Mouse (Mus musculus) gastrocnemius, adult 2 months (tissue): ENCODE results near the gene Eda. TPM values are rescaled to one million over a fixed set of nuclear protein-coding genes. Genes with fewer than 3 reads are reported as not detected.
"Not testable (repeated sequence)": the region's sequence is repeated elsewhere in the genome, so short reads cannot be mapped to it uniquely, and the experiment has no call there.

Experiments
- DNase-seq: peaks from one replicate; pipeline ENCODE4 v3.0.0; 2022
- H3K27ac ChIP-seq: fragments of 200-600 bp; 2 replicates; pipeline ENCODE4 v1.8.1; 2022; ENCODE audit warnings: mild to moderate bottlenecking
- H3K4me3 ChIP-seq: fragments of 200-600 bp; 2 replicates; pipeline ENCODE4 v1.8.1; 2022; ENCODE audit warnings: mild to moderate bottlenecking, moderate library complexity
- CTCF ChIP-seq: fragments of 200-600 bp; IDR thresholded peaks from 2 replicates; pipeline ENCODE4 v1.8.1; 2022; ENCODE audit warnings: antibody characterized with exemption, mild to moderate bottlenecking, moderate library complexity
- intact Hi-C: fragments of 180-260 bp; cut with DNase I; formaldehyde crosslinking; loops from one replicate; pipeline ENCODE4 v1.15.1; 2025
- total RNA-seq, 2 experiments: library from RNA; stranded (reverse); gene quantifications; 2 replicates each; pipeline ENCODE4 v1.2.3; 2021

The Eda gene
- total RNA-seq, 2 experiments from 2014 or later = 2.1 to 2.4 TPM

- no peak for TF ChIP-seq CTCF
- Histone ChIP-seq H3K4me3 (no peak overlapping the region), H3K27ac (no peak overlapping the region)
- intact Hi-C loops = no loop called here
- no peak for DNase-seq
These were observed 338.9 kb downstream of the Eda start for GRCm38 (mm10) chrX:100314172-100314902.

DNA sequence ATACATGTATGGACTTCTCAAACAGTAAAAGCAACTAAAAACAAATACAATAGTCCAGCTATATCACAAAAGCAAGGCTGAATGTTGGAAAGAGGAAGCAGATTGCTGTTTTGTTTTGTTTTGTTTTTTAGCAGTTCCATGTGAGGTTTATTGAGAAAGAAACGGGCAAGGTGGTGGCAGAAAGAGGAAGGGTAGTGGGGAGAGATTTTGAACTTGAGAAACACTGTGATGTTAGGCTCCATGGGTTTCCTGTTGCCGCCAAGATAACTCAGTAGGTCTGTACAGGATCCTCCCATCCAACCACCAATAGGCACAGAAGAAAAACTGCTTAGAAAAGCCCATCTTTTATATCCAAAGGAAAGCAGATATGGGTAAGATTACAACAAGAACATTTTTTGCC lies 365.3 kb downstream of the Eda start:
- H3K4me3 ChIP-seq = no peak overlapping the region
- no peak for TF ChIP-seq CTCF
- intact Hi-C loops = no loop called here
- H3K27ac ChIP-seq = no peak overlapping the region
- DNase-seq = no peak

DNA sequence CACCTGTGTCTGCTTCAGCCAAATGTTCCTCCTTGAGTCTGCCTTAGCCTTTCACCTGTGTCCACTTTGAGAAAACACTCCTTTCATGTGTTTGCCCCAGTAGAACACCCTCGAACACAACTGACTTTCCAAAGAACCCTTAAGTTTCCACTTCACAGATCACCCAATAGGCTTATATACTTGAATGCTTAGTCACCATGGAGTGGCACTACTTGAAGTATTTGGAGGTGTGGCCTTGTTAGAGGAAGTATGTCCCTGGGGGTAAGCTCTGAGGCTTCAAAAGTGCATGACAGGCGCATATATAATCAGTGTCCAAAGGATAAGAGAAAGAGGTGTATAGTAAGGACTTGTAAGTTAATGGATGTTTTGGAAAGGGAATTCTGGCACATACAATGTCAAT lies 369.0 kb downstream of the Eda start:
- TF ChIP-seq CTCF = no peak
- intact Hi-C loops = no loop called here
- DNase-seq = no peak

GRCm38 (mm10) chrX:100356974-100357373 lies 381.6 kb downstream of the Eda start:
- intact Hi-C loops = no loop called here
- H3K4me3 ChIP-seq = no peak overlapping the region
- no peak for TF ChIP-seq CTCF
- DNase-seq = no peak
- H3K27ac ChIP-seq = no peak overlapping the region

More for the DNA sequence above, 369.0 kb downstream of the Eda start:
- H3K4me3 ChIP-seq = no peak overlapping the region
- no peak overlapping the region for H3K27ac ChIP-seq

DNA sequence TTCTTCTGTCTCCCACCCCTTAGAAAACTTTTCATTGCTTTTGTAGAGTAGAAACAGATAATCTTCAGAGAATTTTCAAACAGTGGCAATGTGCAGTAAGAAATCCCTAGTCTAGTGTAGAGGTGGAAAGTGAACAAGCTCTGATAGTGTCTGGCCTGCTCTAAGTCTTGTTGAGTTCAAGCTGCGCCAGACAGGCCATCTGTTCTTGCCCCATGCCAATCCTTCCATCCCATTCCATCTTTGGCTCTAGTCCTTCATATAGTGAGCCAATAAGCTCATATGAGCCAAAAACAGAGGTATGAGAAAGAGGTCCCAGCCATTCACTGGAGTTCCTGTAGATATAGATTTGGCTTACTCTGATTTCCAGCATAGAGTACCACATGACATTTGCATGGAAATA lies 414.5 kb downstream of the Eda start:
- H3K4me3 ChIP-seq = no peak overlapping the region
- TF ChIP-seq CTCF = no peak
- DNase-seq = no peak
- intact Hi-C loops = loop anchor here (5.0 kb wide), 1 partner anchor 1258 kb away; no protein-coding TSS in a partner anchor
- no peak overlapping the region for H3K27ac ChIP-seq

GRCm38 (mm10) chrX:100392304-100392703 lies 416.9 kb downstream of the Eda start:
- no peak overlapping the region for H3K4me3 ChIP-seq
- DNase-seq = peak; percentile 30
- intact Hi-C loops = loop anchor here (5.0 kb wide), 1 partner anchor 1260 kb away; no protein-coding TSS in a partner anchor
- TF ChIP-seq CTCF = peak; percentile 70
- H3K27ac ChIP-seq = no peak overlapping the region

GRCm38 (mm10) chrX:100394223-100394861 lies 418.9 kb downstream of the Eda start:
- Histone ChIP-seq H3K27ac (no peak overlapping the region), H3K4me3 (no peak overlapping the region)
- DNase-seq = no peak
- TF ChIP-seq CTCF = no peak
- intact Hi-C loops = loop anchor here (2.0 to 5.0 kb wide), 2 partner anchors 86 to 1262 kb away; no protein-coding TSS in a partner anchor

DNA sequence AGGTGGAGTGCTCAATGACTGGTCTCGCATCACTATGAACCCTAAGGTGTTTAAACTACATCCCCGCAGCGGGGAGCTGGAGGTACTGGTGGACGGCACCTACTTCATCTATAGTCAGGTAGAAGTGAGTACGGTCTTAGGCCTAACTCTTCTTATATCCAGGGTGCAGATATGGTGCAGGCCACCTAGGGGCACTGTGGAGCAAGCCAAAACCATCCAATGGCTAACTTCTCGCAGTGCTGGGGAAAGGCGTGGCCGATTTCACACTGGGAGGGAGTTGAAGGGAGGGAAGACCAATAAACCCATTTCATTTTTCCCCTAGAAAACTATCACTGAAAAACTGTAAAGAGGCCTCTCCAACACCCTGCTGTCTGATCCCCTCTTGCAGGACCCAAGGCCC lies 419.6 kb downstream of the Eda start:
- intact Hi-C loops = loop anchor here (2.0 kb wide), 1 partner anchor 86 kb away; no protein-coding TSS in a partner anchor
- peak; percentile 18 for DNase-seq
- peak; percentile 56 for TF ChIP-seq CTCF
- Histone ChIP-seq H3K4me3 (no peak overlapping the region), H3K27ac (no peak overlapping the region)

- TF ChIP-seq CTCF = no peak
- H3K4me3 ChIP-seq = no peak overlapping the region
- H3K27ac ChIP-seq = no peak overlapping the region
- intact Hi-C loops = no loop called here
- no peak for DNase-seq
These were observed 425.5 kb downstream of the Eda start for GRCm38 (mm10) chrX:100400900-100401299.

- Histone ChIP-seq H3K4me3 (no peak overlapping the region), H3K27ac (no peak overlapping the region)
- no peak for TF ChIP-seq CTCF
- intact Hi-C loops = no loop called here
- DNase-seq = no peak
These were observed 426.3 kb downstream of the Eda start for GRCm38 (mm10) chrX:100401657-100402056.

DNA sequence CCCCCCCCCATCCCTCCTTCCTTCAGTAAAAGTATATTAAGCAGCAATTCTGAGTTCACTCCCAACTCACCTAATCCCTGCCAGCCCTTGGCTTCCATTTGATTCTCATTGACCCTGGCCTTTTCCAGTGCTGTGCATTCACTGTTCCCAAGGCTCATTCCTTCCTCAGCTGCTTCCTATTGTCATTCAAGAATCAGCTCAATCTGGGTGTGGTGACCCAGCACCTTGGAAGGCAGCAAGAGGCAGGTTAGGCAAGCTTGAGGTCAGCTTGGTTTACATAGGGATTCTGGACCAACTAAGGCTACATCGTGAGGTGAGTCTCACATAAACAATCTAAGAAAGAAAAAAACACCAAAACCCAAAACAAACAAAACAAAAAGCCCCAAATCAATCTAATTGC lies 433.8 kb downstream of the Eda start:
- no peak for TF ChIP-seq CTCF

DNA sequence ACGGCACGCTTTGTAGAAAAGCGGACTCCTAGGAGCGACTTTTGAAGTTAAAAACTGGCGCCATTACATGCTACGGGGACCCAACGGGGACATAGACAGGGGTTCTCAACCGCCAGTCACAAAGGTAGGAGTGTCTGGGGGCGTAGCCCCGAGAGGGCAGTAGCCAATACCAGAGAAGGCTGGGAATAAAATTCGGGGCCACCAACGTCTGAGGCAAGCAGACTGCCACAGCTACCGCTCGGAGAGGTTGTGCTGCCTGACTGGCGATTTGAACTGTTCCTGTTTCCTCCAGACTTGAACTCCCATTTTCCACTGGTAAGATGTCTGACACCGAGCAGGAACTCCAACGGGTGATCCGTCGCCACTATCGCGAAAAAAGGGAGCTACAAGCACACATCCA lies 453.3 kb downstream of the Eda start, which contains the start of gene Otud6a:
Gene Otud6a (plus strand): TSS at position 321 of the 400 bp plus-strand sequence.
- intact Hi-C loops = no loop called here
- Histone ChIP-seq H3K27ac (no peak within 1 kb of the TSS), H3K4me3 (no peak within 1 kb of the TSS)
- no peak for DNase-seq
- no peak for TF ChIP-seq CTCF

More for the DNA sequence above, 433.8 kb downstream of the Eda start:
- Histone ChIP-seq H3K4me3 (no peak overlapping the region), H3K27ac (no peak overlapping the region)
- intact Hi-C loops = no loop called here
- no peak for DNase-seq

DNA sequence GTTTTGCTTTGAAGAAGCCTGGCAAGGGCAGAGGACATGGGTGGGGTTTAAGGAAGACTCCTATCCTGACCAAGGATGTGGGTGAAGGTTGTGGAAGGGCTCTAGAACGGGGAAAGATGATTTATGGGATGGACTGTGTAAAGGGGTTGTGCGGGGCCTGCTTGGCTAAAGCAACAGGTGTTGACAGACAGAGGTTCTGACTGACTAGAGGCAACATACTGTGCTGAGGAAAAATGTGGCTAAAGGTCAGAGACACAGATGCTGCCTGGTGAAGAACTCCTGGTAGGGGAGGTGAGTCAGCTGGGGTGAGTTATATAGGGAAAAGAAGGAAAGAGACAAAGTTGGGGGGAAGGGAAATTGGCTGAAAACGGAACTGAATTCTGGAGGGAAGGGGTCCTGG lies 456.9 kb downstream of the Eda start:
- no peak overlapping the region for H3K4me3 ChIP-seq
- no peak for TF ChIP-seq CTCF
- intact Hi-C loops = no loop called here
- no peak for DNase-seq
- H3K27ac ChIP-seq = no peak overlapping the region

DNA sequence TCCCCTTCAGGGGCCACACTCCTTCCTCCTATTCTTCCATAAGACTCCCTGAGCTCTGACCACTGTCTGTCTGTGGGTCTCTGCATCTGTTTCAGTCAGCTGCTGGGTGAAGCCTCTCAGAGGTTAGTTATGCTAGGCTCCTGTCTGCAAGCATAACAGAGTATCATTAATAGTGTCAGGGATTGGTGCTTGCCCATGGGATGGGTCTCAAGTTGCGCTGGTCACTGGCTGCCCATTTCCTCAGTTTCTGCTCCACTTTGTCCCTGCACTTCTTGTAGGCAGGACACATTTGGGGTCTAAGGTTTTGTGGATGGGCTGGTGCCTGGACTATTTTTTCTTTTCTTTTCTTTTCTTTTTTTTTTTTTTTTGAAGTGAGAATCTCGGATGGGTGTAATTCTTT lies 467.2 kb downstream of the Eda start, which contains the start of gene Awat2:
Gene Awat2 (minus strand): TSS at position 101 of the 400 bp plus-strand sequence.
- H3K27ac ChIP-seq, DNase-seq, H3K4me3 ChIP-seq, intact Hi-C loops: not testable (repeated sequence)
